Mouse (Mus musculus) ES-E14 (cell line): ENCODE results near the gene Cd180. TPM values are rescaled to one million over a fixed set of nuclear protein-coding genes. Genes with fewer than 3 reads are reported as not detected.

Experiments used
- DNase-seq: peaks from one replicate; pipeline ENCODE4 v3.0.0-alpha.2; 2013; ENCODE audit warnings: low read depth, low spot score
- H3K27ac ChIP-seq: 2 replicates; pipeline ENCODE4 v1.5.1; 2012; ENCODE audit warnings: low read depth, mild to moderate bottlenecking, low read length, moderate library complexity, mixed read lengths; ENCODE audit not compliant: poor library complexity, insufficient read depth, severe bottlenecking
- H3K36me3 ChIP-seq: 2 replicates; pipeline ENCODE4 v1.6.1; 2012; ENCODE audit warnings: mild to moderate bottlenecking, low read length, moderate library complexity, mixed read lengths; ENCODE audit not compliant: control insufficient read depth, poor library complexity, insufficient read depth, severe bottlenecking
- H3K4me1 ChIP-seq, 2 experiments: fragments of 150-350 bp in 1 of 2; sonication (generic) in 1 of 2; 2 replicates each; pipeline ENCODE4 v1.6.1; 2012; ENCODE audit warnings: low read length in 2 of 2, mild to moderate bottlenecking in 1 of 2, mixed read lengths in 1 of 2; ENCODE audit not compliant: control insufficient read depth in 2 of 2, insufficient read depth in 2 of 2, poor library complexity in 1 of 2
- H3K4me3 ChIP-seq, 2 experiments: fragments of 150-350 bp in 1 of 2; sonication (generic) in 1 of 2; 2 replicates each; pipeline ENCODE4 v1.5.1; 2012; ENCODE audit warnings: low read length in 2 of 2, low read depth in 1 of 2, mild to moderate bottlenecking in 1 of 2, mixed read lengths in 1 of 2; ENCODE audit not compliant: insufficient read depth in 1 of 2, poor library complexity in 1 of 2, severe bottlenecking in 1 of 2
- H3K9ac ChIP-seq: 2 replicates; pipeline ENCODE4 v1.6.1; 2012; ENCODE audit warnings: low read depth, mild to moderate bottlenecking, low read length, mixed read lengths; ENCODE audit not compliant: poor library complexity, insufficient read depth, severe bottlenecking
- H3K9me3 ChIP-seq: fragments of 150-350 bp; sonication (generic); 2 replicates; pipeline ENCODE4 v1.6.1; 2012; ENCODE audit warnings: low read depth, mild to moderate bottlenecking, low read length; ENCODE audit not compliant: control insufficient read depth, insufficient read depth
- CHD2 ChIP-seq: IDR thresholded peaks from 2 replicates; pipeline ENCODE4 v1.6.1; 2014; ENCODE audit warnings: mild to moderate bottlenecking, low read depth, low read length, inconsistent platforms
- HCFC1 ChIP-seq: IDR thresholded peaks from 2 replicates; pipeline ENCODE4 v1.6.1; 2012; ENCODE audit warnings: low read length, inconsistent platforms, borderline replicate concordance; ENCODE audit not compliant: insufficient read depth
- MAFK ChIP-seq: IDR thresholded peaks from 2 replicates; pipeline ENCODE4 v1.6.1; 2014; ENCODE audit warnings: mild to moderate bottlenecking, low read depth, low read length, inconsistent platforms; ENCODE audit not compliant: insufficient read depth
- ZC3H11A ChIP-seq: IDR thresholded peaks from 2 replicates; pipeline ENCODE4 v1.6.1; 2012; ENCODE audit warnings: low read depth, mild to moderate bottlenecking, inconsistent platforms, low read length, borderline replicate concordance
- ZNF384 ChIP-seq: IDR thresholded peaks from 2 replicates; pipeline ENCODE4 v1.6.1; 2012; ENCODE audit warnings: low read depth, low read length, inconsistent platforms
- in situ Hi-C, 2 experiments: fragments of 600-800 bp; cut with MboI; formaldehyde crosslinking; loops; one replicate each; pipeline ENCODE4 v1.15.1; 2025; ENCODE audit warnings: low sequenced_read_pairs in 2 of 2, inconsistent platforms in 1 of 2; ENCODE audit not compliant: unreplicated experiment in 2 of 2
- total RNA-seq: library from RNA; depleted of rRNA; stranded (reverse); fragments of 300-350 nt; gene quantifications from 2 replicates; pipeline ENCODE4 v1.2.3, GENCODE M21; 2012

Gene Cd180
- total RNA-seq, 1 experiment, result 0.13 TPM

DNA sequence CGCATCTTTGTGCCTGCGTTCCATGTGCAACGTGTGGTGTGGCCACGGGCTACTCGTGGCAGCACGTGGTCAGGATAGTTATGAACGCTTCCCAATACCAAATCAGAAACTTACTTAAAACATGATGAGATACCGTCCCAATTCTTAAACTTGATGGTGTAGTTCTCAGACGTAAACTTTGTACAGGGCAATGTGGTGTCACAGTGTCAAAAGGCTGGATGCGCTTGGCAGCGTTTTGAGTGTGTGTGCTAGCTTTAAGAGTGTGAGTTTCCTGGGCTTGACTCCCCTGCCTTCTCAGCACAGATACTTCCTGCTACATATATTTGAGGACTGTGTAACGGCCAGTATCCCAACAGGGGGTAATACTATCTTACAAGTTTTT, 27.1 kb upstream of the Cd180 start:
- Histone ChIP-seq H3K9me3 (no peaks in the 10 kb centered on the region), H3K36me3 (no peaks in the 10 kb centered on the region), H3K4me1 (peaks cover 0 to 2% of the 10 kb centered on the region in 2 experiments; a peak in 2 of 4 replicates), H3K27ac (no peak overlapping the region), H3K4me3 (no peak overlapping the region), H3K9ac (no peak overlapping the region)
- DNase-seq, result no peak
- TF ChIP-seq ZC3H11A (no peak), ZNF384 (no peak), HCFC1 (no peak), CHD2 (no peak), MAFK (no peak)
- in situ Hi-C loops, result loop anchor here in 1 of 2 experiments (25.0 kb wide), 1 partner anchor 929 kb away; no protein-coding TSS in a partner anchor

DNA sequence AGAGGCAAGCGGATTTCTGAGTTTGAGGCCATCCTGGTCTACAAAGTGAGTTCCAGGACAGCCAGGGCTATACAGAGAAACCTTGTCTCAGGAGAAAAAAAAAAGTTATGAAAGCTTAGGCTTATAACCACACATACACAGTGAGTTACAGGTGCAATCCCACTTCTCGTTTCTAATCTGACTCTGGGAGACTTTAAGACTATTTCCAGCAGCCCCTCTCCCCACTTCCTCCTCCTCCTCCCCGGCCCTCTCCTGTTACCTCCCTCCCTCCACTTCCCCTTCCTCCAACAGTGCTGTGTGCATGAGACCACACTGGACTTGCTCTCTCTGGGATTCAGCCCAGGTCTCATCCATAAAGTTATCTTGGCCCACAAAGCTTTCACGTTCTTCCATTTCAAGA, 26.6 kb upstream of the Cd180 start:
- DNase-seq, result no peak
- Histone ChIP-seq H3K27ac (no peak overlapping the region), H3K4me1 (peaks cover 0 to 2% of the 10 kb centered on the region in 2 experiments; a peak in 2 of 4 replicates), H3K4me3 (no peak overlapping the region), H3K9me3 (no peaks in the 10 kb centered on the region), H3K9ac (no peak overlapping the region), H3K36me3 (no peaks in the 10 kb centered on the region)
- in situ Hi-C loops, result loop anchor here in 1 of 2 experiments (25.0 kb wide), 1 partner anchor 929 kb away; no protein-coding TSS in a partner anchor
- TF ChIP-seq CHD2 (no peak), MAFK (no peak), ZC3H11A (no peak), ZNF384 (no peak), HCFC1 (no peak)

DNA sequence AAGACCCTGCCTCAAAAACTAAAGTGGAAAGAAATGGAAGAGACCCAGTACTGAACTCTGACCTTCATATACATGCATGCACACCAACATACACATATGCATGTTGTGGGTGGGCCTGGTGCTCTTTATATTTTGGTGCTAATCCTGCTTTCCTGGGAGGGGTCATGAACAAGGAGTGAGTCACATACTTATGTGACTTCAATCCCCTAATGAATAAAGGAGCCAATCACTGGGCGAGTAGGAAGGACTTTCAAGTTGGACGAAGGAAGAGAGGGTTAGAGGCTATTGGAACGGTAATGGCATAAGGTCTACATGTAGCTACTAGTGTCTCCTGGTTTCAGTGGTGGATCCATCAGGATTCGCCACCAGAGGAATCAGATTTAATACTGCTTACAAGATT, 26.0 kb upstream of the Cd180 start:
- TF ChIP-seq MAFK (no peak), CHD2 (no peak), ZNF384 (no peak), HCFC1 (no peak), ZC3H11A (no peak)
- H3K36me3 ChIP-seq, result no peaks in the 10 kb centered on the region
- H3K27ac ChIP-seq, result no peak overlapping the region
- in situ Hi-C loops, result loop anchor here in 1 of 2 experiments (25.0 kb wide), 1 partner anchor 930 kb away; no protein-coding TSS in a partner anchor
- H3K9me3 ChIP-seq, result no peaks in the 10 kb centered on the region
- no peak for DNase-seq
- no peak overlapping the region for H3K4me3 ChIP-seq
- peaks cover 0 to 2% of the 10 kb centered on the region in 2 experiments; a peak in 2 of 4 replicates for H3K4me1 ChIP-seq
- H3K9ac ChIP-seq, result no peak overlapping the region

DNA sequence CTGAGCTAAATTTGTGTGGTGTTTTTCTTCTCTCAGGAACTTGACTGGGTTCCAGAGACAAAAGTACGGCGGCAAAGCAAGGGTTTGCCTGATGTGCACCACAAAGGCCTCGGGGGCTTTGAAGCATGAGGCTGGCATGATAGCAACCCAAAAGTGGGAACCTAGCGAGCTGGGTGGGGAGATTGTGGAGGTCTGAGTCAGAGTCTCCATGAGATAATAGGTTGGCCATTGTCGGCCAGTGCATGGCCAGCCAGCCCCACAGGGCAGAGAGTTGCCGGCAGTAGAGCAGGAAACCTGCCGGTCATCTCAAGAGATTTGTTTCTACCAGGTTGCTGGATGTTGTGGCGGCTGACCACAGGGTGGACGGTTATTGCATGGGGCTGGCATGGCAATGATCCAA, 25.5 kb upstream of the Cd180 start:
- DNase-seq, result no peak
- TF ChIP-seq ZC3H11A, result no peak
- TF ChIP-seq HCFC1, result no peak
- TF ChIP-seq ZNF384, result no peak
- TF ChIP-seq CHD2, result no peak
- no peak for TF ChIP-seq MAFK

DNA sequence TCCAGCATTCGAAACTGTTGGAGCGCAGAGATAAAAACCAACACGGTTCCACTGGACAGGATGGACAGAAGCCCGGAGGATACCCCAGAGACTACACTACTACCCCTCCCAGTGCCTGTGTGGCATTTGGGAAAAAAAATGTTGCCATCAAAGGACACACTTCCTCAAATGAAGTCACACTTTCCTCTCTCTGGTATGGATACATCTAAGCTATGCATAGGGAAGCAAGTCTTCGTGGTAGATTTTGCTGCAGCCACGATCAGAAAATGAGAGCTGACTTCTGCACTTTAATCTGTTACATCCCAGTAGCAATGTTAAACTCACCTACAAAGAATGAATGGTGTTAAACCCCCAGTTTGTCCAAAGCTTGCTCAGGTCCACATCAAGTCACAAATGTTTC, 24.4 kb upstream of the Cd180 start:
- in situ Hi-C loops, result loop anchor here in 1 of 2 experiments (25.0 kb wide), 1 partner anchor 932 kb away; no protein-coding TSS in a partner anchor
- no peak overlapping the region for H3K9ac ChIP-seq

More for the DNA sequence above, 25.5 kb upstream of the Cd180 start:
- H3K27ac ChIP-seq, result no peak overlapping the region
- no peak overlapping the region for H3K9ac ChIP-seq
- H3K4me1 ChIP-seq, result peaks cover 0 to 2% of the 10 kb centered on the region in 2 experiments; a peak in 2 of 4 replicates
- H3K4me3 ChIP-seq, result no peak overlapping the region
- H3K36me3 ChIP-seq, result no peaks in the 10 kb centered on the region
- in situ Hi-C loops, result loop anchor here in 1 of 2 experiments (25.0 kb wide), 1 partner anchor 931 kb away; no protein-coding TSS in a partner anchor
- H3K9me3 ChIP-seq, result no peaks in the 10 kb centered on the region

More for the DNA sequence above, 24.4 kb upstream of the Cd180 start:
- H3K4me3 ChIP-seq, result no peak overlapping the region
- no peaks in the 10 kb centered on the region for H3K9me3 ChIP-seq
- no peak overlapping the region for H3K27ac ChIP-seq
- TF ChIP-seq ZNF384, result no peak
- DNase-seq, result no peak
- peaks cover 0 to 2% of the 10 kb centered on the region in 2 experiments; a peak in 2 of 4 replicates for H3K4me1 ChIP-seq
- H3K36me3 ChIP-seq, result no peaks in the 10 kb centered on the region
